Mouse (Mus musculus) spleen, adult 2 months (tissue): ENCODE results near the gene Coro7. TPM values are rescaled to one million over a fixed set of nuclear protein-coding genes. Genes with fewer than 3 reads are reported as not detected.

Source experiments
- DNase-seq, 2 experiments: peaks; one replicate each; pipeline versions ENCODE4 v3.0.0 to v3.0.0-alpha.2; 2012 to 2021; ENCODE audit warnings: low spot score in 2 of 2, low read depth in 1 of 2
- H3K27ac ChIP-seq: fragments of 200-500 bp; 2 replicates; pipeline ENCODE4 v1.5.1; 2012; ENCODE audit warnings: low read length, inconsistent platforms; ENCODE audit not compliant: insufficient read depth
- H3K27me3 ChIP-seq: fragments of 200-500 bp; 2 replicates; pipeline ENCODE4 v1.6.1; 2012; ENCODE audit warnings: mild to moderate bottlenecking, moderate library complexity, low read length, inconsistent platforms; ENCODE audit not compliant: control insufficient read depth, insufficient read depth
- H3K36me3 ChIP-seq: fragments of 200-500 bp; 2 replicates; pipeline ENCODE4 v1.6.1; 2012; ENCODE audit warnings: mild to moderate bottlenecking, low read length, inconsistent platforms; ENCODE audit not compliant: control insufficient read depth, insufficient read depth
- H3K4me1 ChIP-seq: fragments of 200-500 bp; 2 replicates; pipeline ENCODE4 v1.6.1; 2011; ENCODE audit warnings: inconsistent platforms; ENCODE audit not compliant: control insufficient read depth, insufficient read depth, insufficient read length
- H3K4me3 ChIP-seq: fragments of 200-500 bp; 2 replicates; pipeline ENCODE4 v1.5.1; 2011; ENCODE audit warnings: mild to moderate bottlenecking, inconsistent platforms; ENCODE audit not compliant: insufficient read depth, insufficient read length; ENCODE audit errors: extremely low read depth
- CTCF ChIP-seq: fragments of 200-500 bp; IDR thresholded peaks from 2 replicates; pipeline ENCODE4 v1.5.1; 2011; ENCODE audit warnings: mild to moderate bottlenecking, inconsistent platforms; ENCODE audit not compliant: insufficient read depth, insufficient read length, insufficient replicate concordance; ENCODE audit errors: extremely low read depth
- POLR2A ChIP-seq: fragments of 200-500 bp; IDR thresholded peaks from 2 replicates; pipeline ENCODE4 v1.6.1; 2011; ENCODE audit warnings: low read depth, low read length, inconsistent platforms
- WGBS: fragments of 180-500 bp; shearing (Covaris S2); methylation state at CpG from one replicate; pipeline ENCODE4 v1.1.7; 2018; 5-methylcytosine and 5-hydroxymethylcytosine counted together
- polyA plus RNA-seq: library from polyadenylated mRNA; depleted of rRNA; stranded (reverse); fragments of >200 nt; gene quantifications from 2 replicates; pipeline ENCODE4 v1.2.3, GENCODE M21; 2012

Coro7 gene
- polyA plus RNA-seq, 1 experiment: 150 TPM

DNA sequence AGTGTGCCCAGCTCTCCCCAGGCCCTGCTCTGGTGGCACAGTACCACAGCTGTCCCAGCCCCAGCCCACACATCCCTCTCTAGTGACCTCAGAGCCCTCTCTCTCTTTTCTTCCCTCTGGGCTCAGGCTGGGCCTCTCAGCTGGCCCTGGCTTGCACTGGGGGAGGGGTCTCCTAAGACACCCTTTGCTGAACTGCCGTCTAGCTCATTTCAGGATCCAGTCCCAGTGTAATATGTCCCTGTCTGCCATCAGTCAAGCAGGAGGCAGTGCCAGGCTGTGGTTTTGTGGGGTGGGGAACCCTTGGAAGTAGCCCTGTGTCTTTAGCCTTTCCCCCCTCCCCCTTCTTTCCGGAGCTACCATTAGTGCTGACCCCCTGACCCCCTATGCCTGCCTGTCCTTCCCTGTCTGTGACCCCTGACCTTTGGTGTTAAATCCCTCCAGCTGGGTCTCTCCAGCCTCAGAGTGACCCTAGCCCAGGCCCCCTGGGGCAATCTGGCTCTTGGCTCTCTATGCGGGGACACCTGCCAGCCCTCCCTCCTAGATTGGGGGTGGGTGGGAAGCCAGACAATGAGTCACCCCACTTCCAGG, 83.3 kb downstream of the Coro7 start:
- peaks cover 12% of the 10 kb centered on the region for H3K27me3 ChIP-seq

DNA sequence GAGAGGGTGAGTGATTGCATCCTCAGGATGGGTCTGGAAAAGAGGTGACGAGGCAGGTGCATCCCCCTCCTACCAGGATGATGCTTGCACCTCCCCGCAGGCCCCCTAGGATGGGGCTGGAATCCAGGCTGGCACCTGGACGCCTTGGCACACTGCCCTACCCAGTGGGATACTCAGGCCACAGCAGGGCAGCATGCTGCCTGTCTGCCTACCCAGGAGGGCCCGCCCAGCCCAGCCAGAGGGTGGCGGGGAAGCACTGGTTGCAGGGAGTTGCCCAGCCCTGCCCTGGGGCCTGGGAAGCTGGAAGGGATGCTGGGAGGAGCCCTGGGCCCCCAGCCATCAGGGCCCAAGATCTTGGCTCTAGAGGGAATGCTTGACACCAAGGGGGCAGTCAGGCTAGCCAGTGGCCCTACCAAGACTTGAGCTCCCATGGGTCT, 84.0 kb downstream of the Coro7 start:
- H3K27ac ChIP-seq: 0 out of 2 replicates have a peak overlapping the region, but pooled peaks have one; percentile 4
- WGBS: 85% methylated on average over 5 of the region's 5 CpGs
- H3K4me1 ChIP-seq: no peaks in the 10 kb centered on the region; the same call in 1 of the 2 replicates
- no peaks in the 10 kb centered on the region for H3K36me3 ChIP-seq
- no peak for TF ChIP-seq POLR2A
- no peak for TF ChIP-seq CTCF
- H3K27me3 ChIP-seq: peaks cover 12% of the 10 kb centered on the region
- DNase-seq: no peak
- peak overlapping the region; percentile 61; the same call in 1 of the 2 replicates for H3K4me3 ChIP-seq

More for the DNA sequence above, 83.3 kb downstream of the Coro7 start:
- TF ChIP-seq CTCF (no peak), POLR2A (no peak)
- no peaks in the 10 kb centered on the region for H3K36me3 ChIP-seq
- no peak overlapping the region for H3K4me3 ChIP-seq
- no peak for DNase-seq
- no peaks in the 10 kb centered on the region; the same call in 1 of the 2 replicates for H3K4me1 ChIP-seq
- H3K27ac ChIP-seq: 0 out of 2 replicates have a peak overlapping the region, but pooled peaks have one; percentile 4
- WGBS: 66% methylated on average over 3 of the region's 3 CpGs

DNA sequence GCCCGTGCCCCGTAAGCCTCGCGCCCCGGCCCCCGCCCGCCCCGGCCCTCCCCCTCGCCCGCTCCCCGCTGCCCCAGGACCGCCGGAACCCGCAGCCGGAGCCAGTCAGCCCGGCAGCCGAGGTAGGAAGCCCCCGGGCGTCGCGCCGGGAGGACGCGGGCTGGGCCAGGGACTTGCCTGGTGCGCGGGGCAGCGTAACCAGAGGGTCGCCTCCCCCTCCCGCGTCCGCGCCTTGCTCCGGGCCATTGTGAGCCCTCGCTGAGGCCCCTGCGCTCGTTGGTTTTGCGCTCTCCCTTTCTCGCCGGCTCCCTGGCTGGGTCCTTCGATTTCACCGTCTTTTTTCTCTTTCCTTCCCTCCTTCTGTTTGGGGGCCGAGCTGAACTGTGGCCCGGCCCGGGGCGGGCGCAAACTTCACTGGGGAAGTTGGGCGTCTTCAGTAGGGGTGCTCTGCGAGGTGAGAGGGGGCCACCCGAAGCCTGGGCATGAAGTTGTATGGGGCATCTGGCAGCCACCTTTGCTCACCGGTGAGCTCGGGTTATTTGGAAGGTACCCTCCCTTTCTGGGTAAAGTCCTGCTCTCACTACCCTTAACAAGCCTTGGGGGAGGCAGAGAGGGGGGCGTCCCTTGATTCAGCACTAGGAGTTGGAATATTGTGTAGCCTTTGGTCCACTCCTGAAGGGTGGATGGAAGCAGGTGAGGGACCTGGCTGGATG, 84.6 kb downstream of the Coro7 start:
- H3K4me3 ChIP-seq: peak overlapping the region; percentile 61
- TF ChIP-seq POLR2A: no peak
- TF ChIP-seq CTCF: no peak
- DNase-seq: no peak
- WGBS: 2% methylated on average over 47 of the region's 52 CpGs
- peaks cover 12% of the 10 kb centered on the region for H3K27me3 ChIP-seq
- no peaks in the 10 kb centered on the region; the same call in 1 of the 2 replicates for H3K4me1 ChIP-seq
- 0 out of 2 replicates have a peak overlapping the region, but pooled peaks have one; percentile 39 for H3K27ac ChIP-seq
- no peaks in the 10 kb centered on the region for H3K36me3 ChIP-seq

DNA sequence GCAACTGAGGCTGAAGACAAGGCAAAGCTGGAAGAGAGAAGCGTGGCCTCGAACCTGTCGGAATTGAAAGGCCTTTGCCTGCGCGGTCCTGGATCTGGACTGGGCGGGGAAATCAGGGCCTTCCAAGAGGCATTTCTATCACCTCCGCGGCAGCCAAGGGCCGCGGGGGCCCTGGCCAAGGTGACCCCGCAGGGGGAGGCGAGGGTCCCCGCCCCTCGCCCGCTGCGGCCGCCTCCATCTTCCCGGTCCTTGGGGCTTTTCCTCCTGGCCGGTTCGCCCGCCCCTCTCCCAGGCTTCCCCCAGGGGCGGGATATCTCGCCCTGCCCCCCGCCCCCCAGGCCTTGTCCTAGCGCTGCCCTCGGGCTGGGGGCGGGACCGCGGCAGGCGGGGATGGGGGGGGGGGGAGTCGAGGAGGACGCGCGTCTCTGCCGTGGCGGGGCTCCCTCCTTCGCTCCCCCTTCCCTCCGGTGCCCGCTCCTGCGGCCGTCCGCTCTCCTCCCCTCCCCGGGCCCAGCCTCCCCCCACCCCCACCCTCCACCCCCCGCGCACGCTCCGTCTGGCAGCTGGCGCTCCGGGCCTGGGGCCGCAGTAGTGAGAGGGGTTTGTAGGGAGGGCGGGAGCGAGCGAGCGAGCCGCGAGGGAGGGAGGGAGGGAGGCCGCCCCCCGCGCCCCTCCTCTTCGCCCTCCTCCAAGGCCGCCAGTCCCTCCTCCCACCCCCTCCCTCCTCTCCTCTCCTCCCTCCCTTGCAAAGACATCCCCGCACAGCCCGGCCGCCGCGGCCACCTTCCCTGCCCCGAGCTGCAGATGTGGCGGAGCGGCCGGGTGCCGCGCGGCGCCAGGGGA, 85.4 kb downstream of the Coro7 start, which contains the start of gene Glis2:
Gene Glis2 (plus strand): TSS at position 743 of the 843 bp plus-strand sequence.
- TF ChIP-seq CTCF: no peak
- TF ChIP-seq POLR2A: no peak
- Histone ChIP-seq H3K4me1 (no peaks in the 10 kb centered on the region; the same call in 1 of the 2 replicates), H3K4me3 (peak within 1 kb of the TSS; percentile 61), H3K27ac (0 out of 2 replicates have a peak within 1 kb of the TSS, but pooled peaks have one; percentile 39), H3K27me3 (peaks cover 12% of the 10 kb centered on the region), H3K36me3 (no peaks in the 10 kb centered on the region)
- 5% methylated on average over 48 of the region's 74 CpGs for WGBS
- DNase-seq: no peak

DNA sequence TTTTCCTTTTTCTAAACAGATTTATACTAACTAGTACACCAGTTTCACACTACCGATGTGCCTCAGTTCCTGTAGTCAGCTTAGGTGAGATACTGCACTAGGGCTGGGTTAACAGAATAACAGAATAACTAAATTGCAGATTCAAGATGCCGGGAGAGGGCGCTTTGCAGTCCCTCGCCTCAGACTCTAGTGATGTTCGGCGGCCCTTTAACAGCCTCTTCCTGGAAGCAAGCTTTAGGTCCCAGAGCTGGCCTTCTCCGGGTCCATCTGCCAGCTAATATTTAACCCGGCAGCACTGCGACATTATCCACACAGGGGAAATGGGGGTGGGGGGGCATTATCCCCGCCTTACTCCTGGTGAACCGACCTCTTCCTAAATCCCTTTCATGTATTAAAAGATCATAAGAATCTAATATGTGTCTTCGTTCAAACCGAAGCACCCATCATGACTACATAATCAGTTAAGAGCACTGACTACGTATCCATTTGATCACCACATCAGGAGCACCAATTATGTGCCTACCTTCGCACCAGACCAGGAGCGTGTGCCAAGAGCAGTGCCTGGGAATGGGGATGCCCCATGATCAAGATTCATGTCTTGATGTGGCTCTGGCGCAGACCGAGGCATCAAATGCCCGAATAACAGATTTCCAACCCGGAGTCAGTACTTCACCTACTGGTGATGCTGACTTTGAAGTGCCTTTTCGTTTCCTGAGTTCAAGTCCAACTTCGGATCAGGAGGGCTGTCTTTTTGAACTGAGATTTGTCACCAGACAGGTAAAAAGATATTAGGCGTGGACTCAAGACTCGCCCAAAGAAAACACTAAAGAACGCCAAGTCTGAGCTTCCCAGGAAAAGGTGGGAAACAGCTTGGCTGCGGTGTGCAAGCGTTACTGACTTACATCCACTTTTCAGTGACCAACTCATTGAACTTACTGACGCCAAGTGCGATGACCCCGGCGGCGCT, 86.4 kb downstream of the Coro7 start:
- DNase-seq: peak in 1 of 2 experiments; percentile 44

More for the DNA sequence above, 86.4 kb downstream of the Coro7 start:
- H3K27ac ChIP-seq: no peak overlapping the region
- H3K4me3 ChIP-seq: peak overlapping the region; percentile 61; the same call in 1 of the 2 replicates
- TF ChIP-seq POLR2A (no peak), CTCF (no peak)
- H3K36me3 ChIP-seq: no peaks in the 10 kb centered on the region
- 44% methylated on average over 32 of the region's 32 CpGs for WGBS
- H3K27me3 ChIP-seq: peaks cover 12% of the 10 kb centered on the region
- no peaks in the 10 kb centered on the region; the same call in 1 of the 2 replicates for H3K4me1 ChIP-seq
